Mouse (Mus musculus): ENCODE results near the gene Utrn. TPM values are rescaled to one million over a fixed set of nuclear protein-coding genes. Genes with fewer than 3 reads are reported as not detected.

Gene Utrn
- polyA plus RNA-seq, 1 experiment from 2014 or later: 66.8 TPM

DNA sequence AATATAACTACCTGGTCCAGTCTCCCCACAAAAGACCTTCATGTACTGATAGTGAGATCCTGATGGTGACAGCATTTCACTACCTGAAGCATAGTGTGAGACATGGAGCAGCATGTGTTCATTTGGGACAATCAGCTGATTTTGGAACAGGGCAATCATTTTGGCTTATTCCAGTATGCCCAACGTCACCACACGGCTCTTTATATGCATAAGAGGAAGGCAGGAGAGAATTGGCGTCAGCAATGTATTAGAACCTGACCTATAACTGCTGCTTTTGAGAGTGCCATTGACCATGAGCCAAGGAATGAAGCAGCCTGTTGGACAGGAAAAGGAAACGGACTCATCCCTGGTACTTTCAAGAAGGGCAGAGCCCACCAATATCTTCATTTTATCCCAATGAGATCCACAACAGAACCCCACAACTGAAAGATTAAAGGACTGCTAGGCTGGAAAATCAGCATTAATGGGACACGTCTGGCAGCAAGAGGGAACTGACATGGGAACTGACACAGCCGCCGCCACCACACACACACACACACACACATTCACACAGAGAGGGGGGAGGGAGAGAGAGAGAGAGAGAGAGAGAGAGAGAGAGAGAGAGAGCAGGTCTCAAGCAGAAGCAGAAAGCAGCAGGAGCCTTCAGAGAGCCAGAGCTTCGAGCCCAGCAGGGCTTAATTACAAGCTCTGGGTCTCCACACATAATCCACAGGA, 73.2 kb downstream of the Utrn start:
- 57% methylated on average over 8 of the region's 8 CpGs for WGBS
- H3K27ac ChIP-seq (ENCODE audit: poor library complexity, severe bottlenecking): no peak overlapping the region
- H3K9me3 ChIP-seq (replicated peaks): no peaks in the 10 kb centered on the region
- H3K4me1 ChIP-seq (replicated peaks): peaks cover 48% of the 10 kb centered on the region
- no peaks in the 10 kb centered on the region for H3K27me3 ChIP-seq (replicated peaks)
- no peak overlapping the region for H3K9ac ChIP-seq
- no peaks in the 10 kb centered on the region for H3K36me3 ChIP-seq
- no peak overlapping the region for H3K4me3 ChIP-seq
- H3K4me2 ChIP-seq: no peak overlapping the region
- no peak for ATAC-seq (ENCODE audit: insufficient number of reproducible peaks, low FRiP score)

DNA sequence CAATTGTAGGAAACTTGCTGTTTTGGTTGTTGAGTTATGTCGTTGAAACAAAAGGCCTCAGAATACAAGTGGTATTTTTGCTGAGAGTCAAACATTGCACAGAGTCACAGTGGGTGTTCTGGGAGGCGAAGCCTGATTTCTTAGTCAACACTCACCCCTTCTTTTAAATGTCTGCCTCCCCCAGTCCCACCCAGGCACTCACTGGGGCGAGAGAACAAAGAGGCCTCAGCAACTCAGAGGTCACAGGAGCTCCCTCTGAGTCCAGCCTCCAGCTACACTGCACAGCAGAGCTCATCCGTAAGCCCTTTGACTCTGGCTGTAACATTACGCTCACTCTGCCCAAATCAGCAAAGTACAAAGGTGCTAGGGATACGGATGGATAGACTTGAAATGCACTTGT, 77.1 kb downstream of the Utrn start:
- Histone ChIP-seq H3K4me1 (replicated peaks) (peaks cover 46% of the 10 kb centered on the region), H3K27me3 (replicated peaks) (no peaks in the 10 kb centered on the region), H3K27ac (ENCODE audit: poor library complexity, severe bottlenecking) (peak overlapping the region; percentile 64)

DNA sequence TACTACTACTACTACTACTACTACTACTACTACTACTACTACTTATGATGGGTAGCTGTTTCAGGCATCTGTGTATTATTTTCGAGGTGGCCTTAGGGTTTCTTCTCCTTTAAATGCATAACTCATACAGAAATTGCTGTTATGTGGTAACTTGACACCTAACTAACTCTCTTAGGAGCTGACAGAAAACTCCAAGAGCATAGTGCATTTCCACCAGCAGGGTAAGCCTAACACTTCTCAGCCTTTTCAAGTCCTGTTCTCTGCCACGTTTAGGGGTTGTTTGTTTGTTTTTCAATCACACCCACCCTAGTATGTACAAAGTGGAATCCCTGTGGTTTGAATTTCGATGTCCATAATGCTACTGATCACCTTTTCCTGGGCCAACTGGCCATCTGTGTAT, 78.3 kb downstream of the Utrn start:
- H3K9me3 ChIP-seq (replicated peaks): no peaks in the 10 kb centered on the region
- no peak overlapping the region for H3K9ac ChIP-seq
- H3K4me3 ChIP-seq: no peak overlapping the region
- H3K4me2 ChIP-seq: no peak overlapping the region
- peaks cover 35% of the 10 kb centered on the region for H3K4me1 ChIP-seq (replicated peaks)
- H3K27me3 ChIP-seq (replicated peaks): no peaks in the 10 kb centered on the region
- H3K36me3 ChIP-seq: no peaks in the 10 kb centered on the region
- ATAC-seq (ENCODE audit: insufficient number of reproducible peaks, low FRiP score): no peak
- H3K27ac ChIP-seq (ENCODE audit: poor library complexity, severe bottlenecking): no peak overlapping the region
- WGBS: 60% methylated on average over 3 of the region's 3 CpGs

More for the DNA sequence above, 77.1 kb downstream of the Utrn start:
- Histone ChIP-seq H3K4me3 (no peak overlapping the region), H3K9ac (no peak overlapping the region), H3K9me3 (replicated peaks) (no peaks in the 10 kb centered on the region), H3K4me2 (no peak overlapping the region), H3K36me3 (no peaks in the 10 kb centered on the region)
- WGBS: 42% methylated on average over 6 of the region's 6 CpGs
- no peak for ATAC-seq (ENCODE audit: insufficient number of reproducible peaks, low FRiP score)

DNA sequence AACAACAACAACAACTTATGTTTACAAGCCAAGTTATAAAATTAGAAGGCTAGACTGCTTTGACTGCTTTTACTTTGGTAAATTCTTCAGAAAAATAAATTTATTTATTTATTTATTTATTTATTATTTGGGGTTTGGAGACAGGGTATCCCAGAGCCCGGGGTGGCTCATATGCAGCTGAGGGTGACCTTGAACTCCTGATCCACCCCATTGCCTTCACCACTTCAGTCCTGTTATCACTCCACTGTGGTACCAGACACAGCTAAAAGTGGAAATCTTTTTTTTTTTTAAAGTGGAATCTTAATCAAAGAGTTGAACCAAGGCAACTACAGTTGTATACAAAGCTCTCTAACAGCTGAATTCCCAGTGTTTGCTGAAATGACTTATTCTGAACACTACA, 80.6 kb downstream of the Utrn start:
- Histone ChIP-seq H3K9ac (no peak overlapping the region), H3K4me3 (no peak overlapping the region), H3K4me2 (no peak overlapping the region), H3K36me3 (0 out of 2 replicates have a peak, but pooled peaks cover 3% of the 10 kb centered on the region), H3K9me3 (replicated peaks) (no peaks in the 10 kb centered on the region), H3K4me1 (replicated peaks) (peaks cover 32% of the 10 kb centered on the region), H3K27me3 (replicated peaks) (no peaks in the 10 kb centered on the region), H3K27ac (ENCODE audit: poor library complexity, severe bottlenecking) (no peak overlapping the region)
- ATAC-seq (ENCODE audit: insufficient number of reproducible peaks, low FRiP score): peak; percentile 71; the same call in 1 of the 2 replicates
- WGBS: 38% methylated on average over 1 of the region's 1 CpGs

DNA sequence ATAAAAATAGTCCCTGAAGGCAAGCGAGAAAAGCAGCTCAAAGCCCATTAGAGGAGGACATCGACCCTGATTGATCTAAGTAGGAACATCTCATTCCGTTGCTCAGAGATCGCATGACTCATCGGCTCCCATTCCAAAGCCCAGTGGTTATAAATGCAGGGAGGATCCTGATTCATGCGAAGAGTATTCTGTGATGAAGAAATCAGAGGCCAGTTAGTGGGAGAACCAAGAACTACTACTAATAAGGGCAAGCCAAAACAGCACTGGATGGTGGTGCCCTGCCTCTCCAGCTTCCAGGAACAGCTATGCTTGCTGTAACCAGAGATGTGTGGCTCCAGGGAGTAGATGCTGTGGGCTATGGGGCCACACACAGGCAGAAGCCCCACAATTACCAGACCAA, 81.2 kb downstream of the Utrn start:
- 57% methylated on average over 6 of the region's 6 CpGs for WGBS
- 0 out of 2 replicates have a peak, but pooled peaks cover 3% of the 10 kb centered on the region for H3K36me3 ChIP-seq
- H3K9me3 ChIP-seq (replicated peaks): no peaks in the 10 kb centered on the region
- no peak for ATAC-seq (ENCODE audit: insufficient number of reproducible peaks, low FRiP score)
- H3K27ac ChIP-seq (ENCODE audit: poor library complexity, severe bottlenecking): peak overlapping the region; percentile 32; the same call in 1 of the 2 replicates
- H3K27me3 ChIP-seq (replicated peaks): no peaks in the 10 kb centered on the region
- no peak overlapping the region for H3K9ac ChIP-seq
- no peak overlapping the region for H3K4me2 ChIP-seq
- peaks cover 32% of the 10 kb centered on the region for H3K4me1 ChIP-seq (replicated peaks)
- no peak overlapping the region for H3K4me3 ChIP-seq

DNA sequence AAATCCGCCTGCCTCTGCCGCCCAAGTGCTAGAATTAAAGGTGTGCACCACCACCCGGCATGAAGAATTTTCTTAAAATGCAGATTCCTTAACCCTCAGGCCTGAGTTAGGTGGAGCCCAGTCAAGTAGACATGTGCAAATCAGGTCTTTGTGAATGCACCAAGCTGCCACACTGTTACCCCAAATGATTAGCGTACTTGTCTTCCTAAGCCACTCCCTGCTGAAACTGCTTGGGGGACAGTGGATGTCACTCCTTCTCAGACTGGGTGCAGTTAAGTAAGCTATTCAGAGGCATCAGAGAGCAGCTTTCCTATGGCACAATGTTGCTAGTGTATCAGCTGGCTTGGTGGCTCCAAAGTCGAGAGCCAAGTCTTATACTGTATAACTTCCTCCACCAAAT, 83.9 kb downstream of the Utrn start:
- peaks cover 4% of the 10 kb centered on the region; the same call in 1 of the 2 replicates for H3K9me3 ChIP-seq (replicated peaks)
- peaks cover 15% of the 10 kb centered on the region for H3K4me1 ChIP-seq (replicated peaks)
- H3K4me3 ChIP-seq: no peak overlapping the region
- H3K27me3 ChIP-seq (replicated peaks): no peaks in the 10 kb centered on the region
- no peak overlapping the region for H3K27ac ChIP-seq (ENCODE audit: poor library complexity, severe bottlenecking)
- H3K9ac ChIP-seq: no peak overlapping the region
- WGBS: 83% methylated on average over 5 of the region's 5 CpGs
- no peak overlapping the region for H3K4me2 ChIP-seq
- ATAC-seq (ENCODE audit: insufficient number of reproducible peaks, low FRiP score): no peak
- 0 out of 2 replicates have a peak, but pooled peaks cover 6% of the 10 kb centered on the region for H3K36me3 ChIP-seq

DNA sequence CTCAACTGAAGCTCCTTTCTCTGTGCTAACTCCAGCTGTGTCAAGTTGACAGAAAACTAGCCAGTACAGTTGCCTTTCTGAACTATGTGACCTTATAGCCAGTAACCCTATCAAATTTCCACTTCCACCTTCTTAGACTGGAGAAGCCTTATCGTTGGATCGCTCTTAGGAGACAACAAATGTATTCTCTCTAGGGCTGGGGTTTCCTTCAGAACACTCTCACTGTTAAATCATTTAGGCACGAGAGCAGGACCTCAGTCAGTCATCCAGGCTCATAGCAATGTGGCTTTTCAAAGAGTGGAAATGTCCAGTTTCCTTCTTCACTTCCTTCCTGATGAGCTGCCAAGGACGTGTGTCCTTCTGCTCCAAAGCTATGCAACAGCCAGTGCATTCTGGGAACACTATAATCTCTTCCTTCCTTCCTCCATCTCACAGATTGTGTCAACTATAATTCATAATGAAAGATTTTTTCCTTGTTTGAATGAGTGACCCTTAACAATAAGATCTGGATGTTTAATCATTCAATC, 87.7 kb downstream of the Utrn start:
- H3K27ac ChIP-seq (ENCODE audit: poor library complexity, severe bottlenecking): no peak overlapping the region
- no peak overlapping the region for H3K9ac ChIP-seq
- no peaks in the 10 kb centered on the region for H3K4me1 ChIP-seq (replicated peaks)
- no peak overlapping the region for H3K4me2 ChIP-seq
- H3K4me3 ChIP-seq: no peak overlapping the region
- 64% methylated on average over 4 of the region's 4 CpGs for WGBS
- no peaks in the 10 kb centered on the region for H3K27me3 ChIP-seq (replicated peaks)
- H3K36me3 ChIP-seq: 0 out of 2 replicates have a peak, but pooled peaks cover 7% of the 10 kb centered on the region
- peaks cover 4% of the 10 kb centered on the region for H3K9me3 ChIP-seq (replicated peaks)
- ATAC-seq (ENCODE audit: insufficient number of reproducible peaks, low FRiP score): no peak

DNA sequence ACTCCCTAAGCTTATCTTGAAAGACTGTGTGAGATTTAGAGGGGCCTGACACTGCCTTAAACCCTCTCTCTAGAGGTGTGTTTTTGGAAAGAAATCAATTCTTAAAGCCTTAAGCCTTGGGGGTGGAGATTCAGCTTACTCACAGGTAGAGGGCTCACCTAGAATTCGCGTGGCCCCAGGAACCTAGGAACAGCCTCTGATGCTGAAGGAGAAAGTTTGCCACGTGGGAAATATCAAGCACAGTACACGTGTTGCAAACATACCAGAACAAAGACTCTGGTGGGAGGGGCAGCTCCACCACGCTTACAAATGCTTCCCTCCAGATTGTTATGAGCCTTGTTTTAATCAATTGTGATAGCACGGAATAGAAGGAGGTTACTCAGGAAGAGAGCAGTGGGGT, 96.0 kb downstream of the Utrn start:
- H3K4me3 ChIP-seq: no peak overlapping the region
- H3K27ac ChIP-seq (ENCODE audit: poor library complexity, severe bottlenecking): no peak overlapping the region
- WGBS: 30% methylated on average over 6 of the region's 6 CpGs
- H3K9ac ChIP-seq: no peak overlapping the region
- 0 out of 2 replicates have a peak overlapping the region, but pooled peaks have one; percentile 14 for H3K4me2 ChIP-seq
- H3K4me1 ChIP-seq (replicated peaks): peaks cover 4% of the 10 kb centered on the region
- H3K9me3 ChIP-seq (replicated peaks): no peaks in the 10 kb centered on the region; the same call in 1 of the 2 replicates
- no peaks in the 10 kb centered on the region for H3K36me3 ChIP-seq
- ATAC-seq (ENCODE audit: insufficient number of reproducible peaks, low FRiP score): no peak
- no peaks in the 10 kb centered on the region for H3K27me3 ChIP-seq (replicated peaks)

DNA sequence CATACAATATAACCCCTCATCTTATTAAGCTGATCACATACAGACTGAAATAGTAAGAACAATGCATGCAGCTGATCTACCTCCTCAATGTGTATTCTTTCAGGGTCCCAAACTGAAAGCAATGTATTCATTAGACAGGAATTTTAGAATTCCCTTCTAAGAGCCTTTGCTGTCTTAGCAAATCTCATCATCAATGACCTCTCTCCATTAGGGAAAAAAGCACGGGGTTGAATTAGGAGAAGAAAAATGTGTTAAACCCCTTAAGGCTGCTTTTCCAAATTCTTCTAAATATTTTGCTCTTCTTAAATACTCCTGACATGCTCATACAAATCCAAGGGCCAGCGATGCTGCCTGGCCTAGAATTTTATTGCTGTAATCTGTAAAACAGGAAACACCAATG, 97.7 kb downstream of the Utrn start:
- Histone ChIP-seq H3K9ac (no peak overlapping the region), H3K9me3 (replicated peaks) (peaks cover 3% of the 10 kb centered on the region), H3K4me2 (no peak overlapping the region), H3K27ac (ENCODE audit: poor library complexity, severe bottlenecking) (no peak overlapping the region), H3K4me3 (no peak overlapping the region), H3K27me3 (replicated peaks) (no peaks in the 10 kb centered on the region), H3K4me1 (replicated peaks) (peaks cover 4% of the 10 kb centered on the region), H3K36me3 (0 out of 2 replicates have a peak, but pooled peaks cover 6% of the 10 kb centered on the region)
- WGBS: 85% methylated on average over 2 of the region's 2 CpGs
- ATAC-seq (ENCODE audit: insufficient number of reproducible peaks, low FRiP score): no peak

DNA sequence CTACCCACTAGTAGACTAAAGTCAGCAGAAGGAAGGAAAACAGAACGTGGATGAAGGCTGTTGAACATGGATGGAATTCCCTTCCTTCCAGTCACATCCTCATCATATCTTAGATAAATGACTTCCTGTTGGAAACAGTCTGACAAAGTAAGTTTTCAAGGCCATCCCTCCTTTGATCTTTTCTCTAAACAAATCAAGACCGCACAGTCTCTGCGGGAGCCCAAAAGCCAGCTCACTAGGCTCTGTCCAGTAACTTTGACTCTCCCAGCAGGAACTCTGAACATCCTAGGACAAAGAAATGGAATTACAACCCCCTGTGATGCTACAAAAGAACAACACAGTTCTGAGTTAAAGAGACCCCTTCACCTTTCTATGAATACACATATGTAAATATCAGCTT, 106.5 kb downstream of the Utrn start:
- Histone ChIP-seq H3K27ac (ENCODE audit: poor library complexity, severe bottlenecking) (no peak overlapping the region), H3K4me3 (no peak overlapping the region), H3K4me2 (no peak overlapping the region), H3K36me3 (peaks cover 19% of the 10 kb centered on the region), H3K4me1 (replicated peaks) (peaks cover 11% of the 10 kb centered on the region), H3K9me3 (replicated peaks) (peaks cover 3% of the 10 kb centered on the region; the same call in 1 of the 2 replicates), H3K27me3 (replicated peaks) (no peaks in the 10 kb centered on the region), H3K9ac (no peak overlapping the region)
- no peak for ATAC-seq (ENCODE audit: insufficient number of reproducible peaks, low FRiP score)
- 52% methylated on average over 3 of the region's 3 CpGs for WGBS

DNA sequence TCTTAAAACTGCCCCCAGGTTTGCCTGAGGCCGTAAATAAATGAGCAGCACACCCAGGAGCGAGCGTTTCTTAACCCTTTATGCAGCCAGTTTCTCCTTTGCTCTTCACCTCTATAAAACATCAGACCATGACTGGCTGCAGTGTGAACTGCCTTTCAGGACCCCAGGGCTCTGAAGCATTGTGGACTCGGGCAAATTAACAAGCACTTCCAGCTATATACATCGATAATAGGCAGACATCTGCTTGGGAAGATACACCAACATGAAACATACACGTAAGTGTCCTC, 110.5 kb downstream of the Utrn start:
- H3K4me2 ChIP-seq: no peak overlapping the region
- WGBS: 75% methylated on average over 6 of the region's 6 CpGs
- no peak for ATAC-seq (ENCODE audit: insufficient number of reproducible peaks, low FRiP score)
- no peaks in the 10 kb centered on the region for H3K27me3 ChIP-seq (replicated peaks)
- no peak overlapping the region for H3K4me3 ChIP-seq
- H3K4me1 ChIP-seq (replicated peaks): peaks cover 11% of the 10 kb centered on the region
- no peak overlapping the region for H3K27ac ChIP-seq (ENCODE audit: poor library complexity, severe bottlenecking)
- no peaks in the 10 kb centered on the region for H3K36me3 ChIP-seq
- no peaks in the 10 kb centered on the region for H3K9me3 ChIP-seq (replicated peaks)
- H3K9ac ChIP-seq: no peak overlapping the region
